Mouse (Mus musculus) CD4-positive naive resting alpha-beta T cell, adult 57 days (primary cell): ENCODE results near the gene Stk11ip. TPM values are rescaled to one million over a fixed set of nuclear protein-coding genes. Genes with fewer than 3 reads are reported as not detected.

Experiments used
- total RNA-seq: library from RNA; stranded (reverse); gene quantifications from one replicate; pipeline ENCODE4 v1.2.4, GENCODE M21; 2023

Stk11ip gene
- 82.6 TPM for total RNA-seq

GRCm38 (mm10) chr1:75521321-75522031, at the start of gene Stk11ip:
Stk11ip (plus strand) TSS chr1:75521529.

GRCm38 (mm10) chr1:75478916-75479634, 42.3 kb upstream of the Stk11ip start, which contains the start of the genes Chpf and Tmem198:
Chpf (minus strand) TSS chr1:75479307.
Tmem198 (plus strand) TSS chr1:75479532.

GRCm38 (mm10) chr1:75505956-75506831, 15.1 kb upstream of the Stk11ip start, which contains the start of gene Obsl1:
Obsl1 (minus strand) TSS chr1:75506452.

GRCm38 (mm10) chr1:75507006-75507405, 14.3 kb upstream of the Stk11ip start, which contains the start of gene Inha:
Inha (plus strand) TSS chr1:75507077.

DNA sequence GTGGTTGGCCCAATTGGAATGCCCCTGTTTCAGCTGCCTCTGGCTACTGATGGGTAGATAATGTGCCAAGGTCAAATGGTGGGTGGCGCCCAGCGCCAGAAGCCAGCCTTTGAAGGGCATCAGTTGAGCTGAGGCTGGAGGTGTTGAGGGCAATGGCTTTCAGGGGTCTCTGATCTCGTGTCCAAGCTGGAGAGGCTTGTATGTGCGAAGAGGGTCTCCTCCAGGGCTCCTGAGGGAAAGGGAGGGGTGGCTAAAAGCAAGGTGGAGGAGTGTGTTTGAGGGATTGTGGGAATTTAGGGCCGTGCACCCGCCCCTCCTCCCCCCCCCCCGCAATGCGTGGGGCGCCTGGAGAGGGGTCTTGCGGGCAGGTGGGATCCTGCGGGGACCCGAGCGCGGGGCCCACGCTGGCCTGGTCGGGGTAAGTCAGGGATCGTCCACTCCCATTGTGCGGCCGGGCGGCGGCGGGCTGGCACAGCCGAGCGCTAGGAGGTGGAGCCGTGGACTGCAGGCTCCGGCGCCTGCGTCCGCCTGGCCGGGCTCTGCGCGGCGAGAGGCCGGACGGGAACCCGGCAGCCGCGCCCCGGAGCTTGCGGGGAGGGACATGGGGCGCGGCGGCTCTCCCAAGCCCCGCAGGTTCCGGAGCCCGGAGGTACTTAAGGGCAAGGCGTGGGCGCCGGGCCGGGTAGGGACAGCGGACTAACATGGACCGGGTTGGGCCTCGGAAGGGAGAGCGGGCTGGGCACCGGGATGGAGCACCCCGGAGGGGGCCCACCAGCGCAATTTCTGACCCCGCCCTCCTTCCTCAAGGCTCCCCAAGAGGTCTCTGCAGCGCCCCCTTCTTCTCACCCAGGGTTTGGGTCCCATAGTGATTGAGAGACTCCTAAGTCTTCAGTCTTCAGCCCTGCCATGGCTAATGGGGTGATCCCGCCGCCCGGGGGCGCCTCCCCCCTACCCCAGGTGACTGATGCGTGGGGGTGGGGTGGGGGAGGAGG, 24.9 kb downstream of the Stk11ip start, which contains the start of gene Slc4a3:
Gene Slc4a3, plus strand, starts transcription at position 302 of the 992 bp plus-strand sequence.

Other genes with a start within 250 kb of the Stk11ip start
- gene Resp18, start 243.1 kb upstream of the Stk11ip start, total RNA-seq: not detected
- gene Dnpep, start 203.5 kb upstream of the Stk11ip start, total RNA-seq: 33.5 TPM
- gene Des, start 161.2 kb upstream of the Stk11ip start, total RNA-seq: 0.38 TPM
- gene Speg, start 146.2 kb upstream of the Stk11ip start, total RNA-seq: 0.41 TPM
- 60.7 TPM for gene Gmppa, start 85.6 kb upstream of the Stk11ip start, total RNA-seq
- gene Asic4, start 71.1 kb upstream of the Stk11ip start, total RNA-seq: not detected
- 28.2 TPM for gene Chpf, start 42.2 kb upstream of the Stk11ip start, total RNA-seq
- 2.8 TPM for gene Tmem198, start 42.0 kb upstream of the Stk11ip start, total RNA-seq
- 2.0 TPM for gene Obsl1, start 15.1 kb upstream of the Stk11ip start, total RNA-seq
- gene Inha, start 14.5 kb upstream of the Stk11ip start, total RNA-seq: 1.2 TPM
- gene Slc4a3, start 24.7 kb downstream of the Stk11ip start, total RNA-seq: 0.98 TPM